Mouse (Mus musculus): ENCODE data around the gene Snrpb.

The Snrpb gene

DNA sequence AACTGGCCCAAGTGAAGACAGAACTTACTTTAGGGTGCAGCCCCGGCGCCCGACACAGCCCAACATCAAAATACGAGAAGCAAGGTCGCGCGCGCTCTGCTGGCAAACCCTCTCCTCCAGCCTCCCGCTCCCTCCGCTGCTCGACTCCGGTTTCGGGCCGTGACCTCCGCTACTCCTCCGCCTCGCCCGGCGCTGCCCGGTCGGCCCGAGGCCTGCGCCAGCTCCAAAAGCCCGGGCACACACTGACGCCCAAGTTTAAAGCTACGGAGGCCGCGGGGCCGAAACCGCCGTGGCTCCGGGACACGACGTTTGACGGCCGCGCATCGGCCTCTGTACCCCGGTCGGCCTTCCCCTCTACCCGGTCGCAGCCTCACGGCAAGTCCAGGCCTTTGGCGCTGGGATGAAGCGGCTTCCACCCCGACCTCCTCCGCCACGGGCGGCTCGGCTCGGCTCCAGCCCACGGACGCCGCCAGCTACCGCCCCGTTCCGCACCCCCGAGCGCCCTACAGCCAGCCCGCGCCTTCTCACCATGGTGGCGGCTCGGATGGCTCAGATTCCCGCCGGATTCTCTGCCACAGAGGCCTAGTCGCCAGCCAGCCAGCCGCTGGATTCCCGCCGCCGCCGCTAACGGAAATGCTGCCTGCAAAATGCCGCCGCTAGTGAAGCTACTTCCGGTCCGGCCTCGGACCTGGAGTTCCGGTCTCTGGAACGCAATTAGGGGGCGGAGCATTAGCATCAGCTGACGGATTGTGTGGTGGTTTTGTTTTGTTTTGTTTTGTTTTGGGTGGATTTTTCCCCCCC lies at the start of gene Snrpb:
Gene Snrpb, minus strand, starts transcription at position 698 of the 801 bp plus-strand sequence.
- in situ Hi-C loops (cut with MboI; ENCODE audit: low sequenced_read_pairs), result no loop called here

DNA sequence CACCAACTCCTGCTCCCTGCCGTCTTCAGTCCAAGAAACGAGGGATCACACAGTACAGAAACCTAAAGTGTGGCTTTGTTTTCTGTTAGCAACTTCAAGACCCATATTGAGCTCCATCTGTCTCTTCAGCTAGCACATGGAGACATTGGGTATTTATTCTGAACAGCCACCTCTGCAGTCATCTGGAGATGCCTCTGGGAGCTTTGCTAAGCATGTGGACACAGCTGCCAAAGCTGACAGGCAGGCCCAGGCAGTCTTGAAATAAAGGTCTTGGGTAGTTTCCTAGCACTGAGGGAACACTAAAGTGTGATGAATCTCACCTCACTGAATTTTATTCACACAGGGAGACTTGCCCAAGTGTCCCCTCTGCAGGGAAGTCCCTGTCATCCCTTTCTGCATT lies 32.4 kb upstream of the Snrpb start:
- in situ Hi-C loops (cut with MboI; ENCODE audit: low sequenced_read_pairs), result no loop called here

DNA sequence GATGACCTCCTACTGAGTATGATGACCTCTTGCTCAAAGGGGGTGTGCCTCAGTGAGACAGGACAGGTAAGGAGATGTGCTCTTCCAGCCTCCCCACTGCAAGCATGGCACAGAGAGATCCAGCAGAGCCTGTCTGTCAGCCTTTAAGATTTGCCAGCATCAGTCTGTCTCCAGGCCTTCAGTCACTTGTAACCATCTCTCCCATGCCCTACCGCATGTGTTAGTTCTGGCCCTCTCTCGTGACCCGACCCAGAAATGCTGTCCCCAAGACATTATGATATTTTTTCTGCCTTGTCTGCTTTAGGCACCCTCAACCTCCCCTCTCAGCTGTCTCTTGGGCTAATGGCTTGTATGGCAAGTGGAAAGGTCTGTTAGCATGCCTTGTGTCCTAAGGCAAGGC lies 30.4 kb upstream of the Snrpb start:
- in situ Hi-C loops (cut with MboI; ENCODE audit: low sequenced_read_pairs), result no loop called here

DNA sequence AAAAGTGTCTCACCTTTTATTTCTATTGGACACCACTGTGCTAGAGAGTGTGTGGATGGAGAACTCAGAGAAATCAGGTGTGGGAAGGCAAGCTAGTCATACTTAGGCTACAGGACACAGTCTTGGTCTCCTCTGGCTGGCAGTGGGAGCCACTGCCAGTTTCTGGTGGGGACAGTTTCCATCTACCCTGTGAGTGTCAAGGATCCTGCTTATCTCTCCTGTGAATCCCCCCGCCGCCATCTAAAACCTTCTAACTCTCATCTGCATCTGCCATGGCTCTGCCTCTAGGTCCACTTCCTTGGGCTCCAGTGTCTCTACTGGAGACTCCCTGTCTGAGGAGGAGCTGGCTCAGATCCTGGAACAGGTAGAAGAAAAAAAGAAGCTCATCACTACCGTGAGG lies 28.8 kb upstream of the Snrpb start:
- in situ Hi-C loops (cut with MboI; ENCODE audit: low sequenced_read_pairs), result no loop called here

DNA sequence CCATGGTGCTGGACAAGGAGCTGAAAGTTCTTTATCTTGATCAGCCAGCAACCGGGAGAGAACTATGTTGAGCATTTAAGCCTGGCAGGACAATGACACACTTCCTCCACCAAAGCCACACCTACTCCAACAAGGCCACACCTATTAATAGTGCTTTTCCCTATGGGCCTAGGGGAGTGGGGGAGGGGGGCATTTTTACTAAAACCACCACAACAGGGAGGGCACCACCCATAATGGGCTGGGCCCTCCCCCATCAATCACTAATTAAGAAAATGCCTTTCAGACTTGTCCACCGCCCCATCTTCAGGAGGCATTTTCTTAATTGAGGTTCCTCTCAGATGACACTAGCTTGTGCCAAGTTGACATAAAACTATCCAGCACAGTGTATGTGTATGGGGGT lies 28.2 kb upstream of the Snrpb start:
- in situ Hi-C loops (cut with MboI; ENCODE audit: low sequenced_read_pairs), result no loop called here

DNA sequence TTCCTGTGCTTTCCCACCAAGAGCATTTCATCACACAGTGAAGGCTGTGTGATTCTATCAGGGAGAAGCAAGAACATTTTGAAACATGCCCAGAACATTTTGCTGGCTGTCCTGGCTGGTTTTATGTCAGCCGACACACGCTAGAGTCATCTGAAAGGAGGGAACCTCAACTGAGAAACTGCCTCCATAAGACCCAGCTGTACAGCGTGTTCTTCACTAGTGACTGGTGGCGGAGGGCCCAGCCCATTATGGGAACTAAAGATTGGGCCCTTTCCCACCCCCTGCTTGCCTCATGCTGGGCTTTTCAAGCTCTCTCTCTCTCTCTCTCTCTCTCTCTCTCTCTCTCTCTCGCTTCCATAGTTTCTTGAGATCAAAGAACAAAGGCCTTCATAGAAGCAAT lies 21.8 kb upstream of the Snrpb start:
- in situ Hi-C loops (cut with MboI; ENCODE audit: low sequenced_read_pairs), result no loop called here

DNA sequence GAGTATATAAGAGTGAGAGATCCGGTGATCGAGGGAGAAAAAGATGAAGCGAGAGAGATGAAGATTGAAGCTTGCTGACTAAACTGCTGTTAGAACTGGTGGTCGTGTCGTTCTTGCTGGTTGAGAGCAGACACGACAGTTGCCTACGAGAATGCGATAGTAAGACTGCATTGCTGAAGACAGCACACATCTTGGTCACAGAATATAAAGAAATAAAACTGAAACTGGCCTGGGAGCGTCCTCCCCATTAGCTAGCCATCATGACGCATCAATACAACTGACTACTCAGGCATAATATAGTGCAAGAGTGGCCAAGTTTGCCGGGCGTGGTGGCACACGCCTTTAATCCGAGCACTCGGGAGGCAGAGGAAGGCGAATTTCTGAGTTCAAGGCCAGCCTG lies 15.7 kb upstream of the Snrpb start, which contains the start of gene Tmc2:
Gene Tmc2, plus strand, starts transcription at position 301 of the 400 bp plus-strand sequence.
- in situ Hi-C loops (cut with MboI; ENCODE audit: low sequenced_read_pairs), result no loop called here

DNA sequence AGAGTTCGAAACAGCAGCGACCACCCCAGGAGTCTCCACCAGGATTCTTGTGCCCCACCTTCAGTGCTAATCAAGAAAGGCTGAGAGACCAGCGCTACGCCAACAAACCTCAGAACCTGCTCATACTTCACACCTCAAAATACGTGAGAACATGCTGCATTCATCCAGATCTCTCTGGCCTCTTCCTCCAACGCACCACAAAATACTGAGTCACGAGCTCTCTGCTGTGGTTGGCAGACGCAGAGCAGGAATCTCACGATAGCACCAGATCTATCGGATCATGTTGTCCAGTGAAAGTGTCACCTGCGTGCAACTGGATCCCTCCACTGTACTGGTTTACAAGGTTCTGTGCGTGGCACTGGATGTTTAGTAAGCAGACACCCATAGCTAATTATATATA lies 9.2 kb upstream of the Snrpb start:
- in situ Hi-C loops (cut with MboI; ENCODE audit: low sequenced_read_pairs), result no loop called here

DNA sequence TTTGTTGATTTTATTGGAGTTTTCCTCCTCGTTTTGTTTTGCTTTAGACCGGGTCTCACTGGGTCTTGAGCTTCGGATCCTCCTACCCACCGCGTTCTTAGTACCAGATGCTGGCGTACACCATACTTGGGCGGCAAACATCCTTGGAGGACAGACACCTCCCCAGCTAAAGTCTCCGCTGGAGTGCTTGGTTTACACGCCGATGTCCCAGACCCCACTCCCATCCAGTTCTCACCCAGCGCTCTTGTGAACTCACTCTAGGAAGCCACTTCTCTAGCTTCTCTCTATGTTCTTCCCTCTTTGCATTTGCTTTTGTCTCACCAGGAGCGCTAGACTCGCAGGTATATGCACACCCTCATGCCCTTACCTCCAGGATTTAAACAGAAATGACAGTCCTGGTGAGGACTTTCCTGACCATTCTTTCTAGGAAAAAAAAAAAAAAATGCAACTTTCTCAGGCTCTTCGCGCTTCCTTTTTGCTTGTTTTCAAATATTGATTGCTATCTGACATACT lies 360 bp upstream of the Snrpb start:
- in situ Hi-C loops (cut with MboI; ENCODE audit: low sequenced_read_pairs), result no loop called here

DNA sequence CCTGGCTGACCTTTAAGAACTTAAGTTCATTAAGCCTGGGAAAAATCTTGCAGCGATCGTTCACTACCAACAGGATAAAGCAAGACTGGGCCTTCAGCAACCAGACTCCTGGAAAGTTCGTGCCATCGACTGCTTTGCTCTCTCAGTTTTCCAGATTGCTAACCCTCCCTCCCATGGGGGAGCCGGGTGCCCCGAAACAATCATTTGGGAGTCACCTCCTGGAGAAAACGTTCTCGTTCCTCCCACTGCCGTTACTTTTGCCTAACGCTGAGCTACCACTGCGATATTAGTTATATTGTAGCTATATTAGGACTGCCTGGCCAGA lies 860 bp downstream of the Snrpb start:
- in situ Hi-C loops (cut with MboI; ENCODE audit: low sequenced_read_pairs), result no loop called here

DNA sequence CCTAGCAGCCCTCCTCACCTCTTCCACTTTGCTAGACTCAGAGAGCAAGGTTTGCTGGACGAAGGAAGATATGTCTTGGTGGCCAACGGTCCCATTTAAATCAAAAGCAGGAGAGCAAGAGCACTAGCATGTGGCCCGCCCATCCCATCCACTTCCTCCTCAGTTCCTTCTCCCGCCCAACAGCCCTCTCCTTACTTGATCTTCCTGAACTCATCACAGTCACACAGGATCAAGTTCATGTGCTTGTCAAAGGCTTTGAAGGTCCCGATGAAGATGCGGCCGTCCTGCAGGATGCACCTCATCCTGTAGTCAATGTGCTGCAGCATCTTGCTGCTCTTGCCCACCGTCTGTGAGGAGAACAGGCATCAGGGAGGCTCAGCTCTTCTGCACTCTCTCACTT lies 2.4 kb downstream of the Snrpb start:
- in situ Hi-C loops (cut with MboI; ENCODE audit: low sequenced_read_pairs), result no loop called here

DNA sequence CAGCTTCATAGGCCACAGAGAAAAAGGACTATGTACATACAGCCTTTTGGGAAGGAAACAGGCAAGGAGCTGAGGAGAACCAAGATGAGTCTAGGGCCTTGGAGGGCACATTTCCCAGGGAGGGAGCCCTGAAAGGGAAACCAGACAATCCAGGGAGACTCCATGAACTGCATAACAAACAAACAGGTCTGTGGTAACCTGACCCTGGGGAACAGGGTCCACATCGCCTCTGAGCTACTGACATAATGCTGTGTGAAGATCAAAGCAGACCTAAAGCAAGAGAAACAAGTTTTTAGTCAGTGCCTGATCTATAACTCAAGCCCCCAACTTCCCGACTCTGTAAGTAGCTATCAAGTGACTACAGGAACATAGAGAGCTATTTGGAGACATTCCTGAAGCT lies 7.5 kb downstream of the Snrpb start:
- in situ Hi-C loops (cut with MboI; ENCODE audit: low sequenced_read_pairs), result no loop called here

DNA sequence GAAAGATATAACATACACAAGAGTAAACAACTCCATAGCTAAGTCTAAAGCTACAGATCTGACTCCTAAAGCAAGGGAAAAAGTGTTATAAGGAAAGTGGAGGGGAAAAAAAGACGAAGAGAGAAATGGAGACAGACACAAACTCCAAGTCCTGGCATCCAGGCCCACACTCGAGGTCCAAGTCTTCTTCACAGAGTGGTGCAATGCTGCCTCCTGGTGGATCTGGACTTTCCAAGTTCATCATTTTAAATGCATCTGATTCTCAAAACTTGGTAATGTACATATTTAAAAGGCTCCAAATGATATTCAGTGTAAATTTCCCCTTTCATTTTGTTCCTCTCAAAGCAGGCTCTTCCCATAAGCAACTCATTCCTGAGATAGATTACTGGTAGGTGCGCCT lies 11.3 kb downstream of the Snrpb start:
- in situ Hi-C loops (cut with MboI; ENCODE audit: low sequenced_read_pairs), result no loop called here

DNA sequence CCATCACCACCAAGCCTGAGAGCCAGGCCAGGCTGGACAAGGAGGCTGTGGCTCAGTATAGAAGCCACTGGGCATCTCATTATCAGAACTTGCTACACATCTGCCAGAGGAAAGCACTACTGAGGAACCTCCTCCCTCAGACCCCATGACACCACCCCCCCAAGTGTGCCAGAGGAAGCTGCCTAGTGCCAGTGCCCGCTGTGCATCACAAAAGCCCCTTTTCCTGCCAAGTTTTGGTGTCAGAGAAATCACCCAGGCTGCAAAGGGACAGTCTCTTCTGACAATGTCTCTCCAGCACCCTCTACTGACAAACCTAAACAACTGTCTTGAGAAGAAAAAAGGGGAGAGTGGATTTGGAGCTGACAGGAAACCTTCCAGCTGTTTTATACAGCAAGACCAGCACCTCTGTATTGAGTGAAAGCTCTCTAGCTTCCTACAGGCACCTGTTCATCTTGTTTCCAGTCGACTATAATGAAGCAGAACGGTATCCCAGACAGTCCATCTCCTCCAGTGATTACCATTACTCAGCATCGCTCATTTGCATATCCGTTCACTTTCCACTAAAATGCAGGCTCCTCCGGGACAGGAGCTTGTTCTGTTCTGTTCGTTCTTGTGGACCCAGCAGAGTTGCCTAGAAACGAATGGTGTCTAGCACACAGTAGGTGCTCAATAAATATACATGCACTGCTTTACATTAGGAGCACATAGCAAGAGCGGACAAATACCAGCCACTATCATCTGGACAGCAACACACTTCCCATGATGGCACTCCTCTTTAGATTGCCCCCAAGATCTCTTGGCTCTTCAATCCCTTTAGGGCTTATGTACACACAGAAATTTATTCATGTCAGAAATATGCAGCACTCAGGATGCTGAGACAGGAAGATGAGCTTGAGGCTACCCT lies 12.6 kb downstream of the Snrpb start:
- in situ Hi-C loops (cut with MboI; ENCODE audit: low sequenced_read_pairs), result no loop called here

DNA sequence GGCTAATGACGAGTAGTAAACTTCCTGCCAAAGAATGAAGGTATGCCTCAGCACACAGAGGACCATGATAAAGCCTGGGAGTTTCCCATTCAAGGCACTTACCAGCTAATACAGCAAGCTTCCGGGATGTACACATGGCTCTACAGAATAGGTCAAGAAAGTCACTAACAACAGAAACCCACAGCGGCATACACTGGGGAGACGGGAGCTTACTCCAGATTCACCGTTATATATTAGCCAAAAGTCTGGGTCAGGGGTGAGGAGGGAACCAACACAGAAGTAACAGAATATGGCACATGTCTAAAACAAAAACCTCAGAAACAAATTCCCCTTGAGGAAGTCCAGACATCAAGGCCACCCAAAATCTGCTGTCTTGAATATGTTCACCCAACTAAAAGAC lies 16.5 kb downstream of the Snrpb start:
- in situ Hi-C loops (cut with MboI; ENCODE audit: low sequenced_read_pairs), result no loop called here

DNA sequence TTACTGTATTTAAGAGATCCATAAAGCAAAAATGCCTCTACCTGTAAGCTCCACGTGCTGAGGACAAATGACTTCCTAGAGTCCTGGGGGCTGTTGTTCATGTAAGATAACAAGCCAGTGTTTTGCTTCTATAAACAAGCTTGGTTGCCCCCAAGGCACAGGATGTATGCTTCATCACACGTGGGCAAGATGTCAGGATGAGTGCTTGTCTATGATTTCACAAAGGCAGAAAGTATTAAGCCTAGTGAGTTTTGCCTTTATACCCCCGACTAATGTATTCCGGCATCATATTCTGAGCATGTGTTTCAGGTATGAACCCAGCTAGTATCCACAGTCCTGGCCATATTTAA lies 21.1 kb downstream of the Snrpb start:
- in situ Hi-C loops (cut with MboI; ENCODE audit: low sequenced_read_pairs), result no loop called here

DNA sequence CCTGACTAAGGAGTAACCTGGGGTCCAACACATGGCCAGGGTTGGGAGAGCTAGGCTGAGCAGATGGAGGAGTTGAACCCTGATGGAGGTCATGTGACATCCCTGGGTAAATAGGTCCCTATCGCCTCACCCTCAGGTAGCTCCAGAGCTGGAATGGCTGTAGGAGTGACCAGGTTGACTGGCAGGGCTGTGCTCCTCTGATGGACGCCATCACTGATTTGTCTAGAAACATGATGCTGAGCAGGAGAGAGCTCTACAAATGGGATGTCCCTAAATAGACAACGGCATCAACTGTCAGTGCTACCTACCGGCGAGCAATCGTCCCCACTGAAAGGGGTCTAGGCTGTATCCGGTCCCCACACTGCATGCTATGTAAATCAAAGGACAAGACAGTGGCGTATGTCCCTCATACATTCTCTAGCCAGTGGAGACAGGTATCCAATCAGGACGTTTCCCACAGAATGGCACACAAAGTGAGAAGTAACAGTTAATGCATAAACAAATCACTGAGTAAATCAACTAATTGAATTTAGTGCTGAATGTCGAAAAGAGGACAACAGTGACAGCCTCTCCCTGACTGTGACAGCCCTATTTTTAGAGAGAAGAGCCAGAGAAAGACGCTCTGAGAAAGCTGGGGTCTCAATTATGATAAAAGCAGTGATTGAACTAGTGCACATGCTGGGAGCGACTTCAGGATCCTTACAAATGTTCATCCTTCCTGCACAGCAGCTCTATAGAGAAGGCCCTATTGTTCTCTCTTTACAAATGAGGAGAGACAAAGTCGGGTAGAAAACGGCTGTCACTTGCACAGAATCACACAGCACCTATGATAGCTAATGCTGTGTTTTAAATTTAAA lies 21.7 kb downstream of the Snrpb start:
- in situ Hi-C loops (cut with MboI; ENCODE audit: low sequenced_read_pairs), result no loop called here

DNA sequence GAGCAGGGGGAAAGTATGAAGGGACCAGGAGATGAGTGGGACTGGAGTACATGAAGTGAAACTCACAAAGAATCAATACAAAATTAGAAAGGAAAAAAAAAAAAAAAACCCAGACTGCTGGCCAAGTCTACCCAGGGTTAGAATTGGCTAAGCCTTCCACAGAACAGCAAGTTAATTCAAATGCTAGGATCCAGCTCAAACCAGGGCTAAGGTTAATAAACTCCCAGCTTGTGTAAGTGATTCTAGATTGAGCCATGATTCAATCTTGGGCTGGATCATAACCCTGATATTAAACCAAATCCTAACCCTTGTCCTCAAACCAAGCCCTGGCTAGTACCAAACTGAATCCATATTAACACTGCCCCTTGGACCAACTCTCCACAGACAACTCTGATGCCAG lies 23.4 kb downstream of the Snrpb start:
- in situ Hi-C loops (cut with MboI; ENCODE audit: low sequenced_read_pairs), result no loop called here

DNA sequence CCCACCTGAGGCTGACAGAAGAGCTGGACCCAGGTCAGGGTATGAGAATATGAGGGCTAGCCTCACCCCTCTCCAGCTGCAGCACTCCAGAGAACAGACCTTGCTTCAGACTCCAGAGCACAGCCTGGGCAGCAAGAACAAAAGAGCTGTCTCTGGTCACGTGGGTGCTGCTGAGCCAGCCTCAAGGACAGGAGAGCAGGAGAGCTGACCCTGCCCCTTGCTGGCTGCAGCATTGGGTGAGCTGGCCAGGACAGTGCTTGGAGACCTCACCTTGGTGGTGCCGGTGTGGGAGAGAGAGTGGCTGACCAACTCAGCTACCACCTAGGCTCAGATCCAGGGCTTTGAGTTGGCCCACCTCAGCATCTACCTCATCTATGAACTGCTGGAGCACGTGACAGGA lies 24.0 kb downstream of the Snrpb start:
- in situ Hi-C loops (cut with MboI; ENCODE audit: low sequenced_read_pairs), result no loop called here

DNA sequence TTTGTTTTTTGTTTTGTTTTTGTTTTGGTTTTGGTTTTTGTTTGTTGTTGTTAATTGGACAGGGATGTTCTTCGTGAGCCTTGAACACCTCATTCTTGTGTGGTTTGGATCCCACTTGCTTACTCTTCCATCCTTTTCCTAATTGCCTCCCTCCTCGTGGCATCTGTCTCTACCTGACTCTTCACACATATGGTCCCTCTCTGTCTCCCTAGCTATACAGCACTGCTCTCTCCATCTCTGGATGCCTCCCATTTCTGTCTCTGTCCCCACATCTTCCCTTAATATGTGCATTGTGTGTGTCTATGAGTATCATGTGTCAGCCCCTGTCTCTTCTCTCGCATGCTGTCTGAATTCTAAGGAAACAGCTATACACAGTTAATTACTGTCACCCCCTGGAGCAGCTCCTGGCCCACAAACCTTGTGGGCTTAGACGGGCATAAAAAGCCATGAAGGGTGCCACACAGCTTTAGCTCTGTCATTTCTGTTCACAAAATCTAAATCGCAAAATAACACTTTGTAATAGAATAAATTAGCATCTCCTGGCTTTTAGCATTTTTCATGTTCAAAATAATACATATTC lies 33.0 kb downstream of the Snrpb start:
- in situ Hi-C loops (cut with MboI; ENCODE audit: low sequenced_read_pairs), result no loop called here

Data from CH12F3 (cell line).